Mouse (Mus musculus) midbrain, postnatal 0 days (tissue): Measurements from ENCODE around the gene Cntn4. TPM values are rescaled to one million over a fixed set of nuclear protein-coding genes. Genes with fewer than 3 reads are reported as not detected.

ENCODE experiments used
- ATAC-seq: fragments of 200-750 bp; cut with Nextera tagmentation; 2 replicates; pipeline ENCODE4 v1.8.0; 2017; ENCODE audit warnings: moderate number of reproducible peaks, mild to moderate bottlenecking, moderate TSS enrichment, moderate library complexity; ENCODE audit not compliant: low FRiP score
- DNase-seq: peaks from one replicate; pipeline ENCODE4 v3.0.0-alpha.2; 2015; ENCODE audit warnings: low spot score
- H3K27ac ChIP-seq: fragments of 300-500 bp; sonication (generic); 2 replicates; pipeline ENCODE4 v1.5.1; 2014; ENCODE audit warnings: low read depth, mild to moderate bottlenecking, low read length, mixed read lengths
- H3K27me3 ChIP-seq: fragments of 300-500 bp; sonication (generic); 2 replicates; pipeline ENCODE4 v1.6.1; 2014; ENCODE audit warnings: low read length, control low read depth, mixed read lengths; ENCODE audit not compliant: insufficient read depth
- H3K36me3 ChIP-seq: fragments of 300-500 bp; sonication (generic); 2 replicates; pipeline ENCODE4 v1.6.1; 2014; ENCODE audit warnings: low read length, control low read depth, mixed read lengths; ENCODE audit not compliant: insufficient read depth
- H3K4me1 ChIP-seq: fragments of 300-500 bp; sonication (generic); 2 replicates; pipeline ENCODE4 v1.6.1; 2014; ENCODE audit warnings: mild to moderate bottlenecking, control low read depth, antibody characterized with exemption, low read length, mixed read lengths; ENCODE audit not compliant: insufficient read depth
- H3K4me2 ChIP-seq: fragments of 300-500 bp; sonication (generic); 2 replicates; pipeline ENCODE4 v1.6.1; 2014; ENCODE audit warnings: low read depth, mild to moderate bottlenecking, low read length, mixed read lengths; ENCODE audit not compliant: poor library complexity, severe bottlenecking
- H3K4me3 ChIP-seq: fragments of 300-500 bp; sonication (generic); 2 replicates; pipeline ENCODE4 v1.5.1; 2014; ENCODE audit warnings: low read depth, mild to moderate bottlenecking, low read length, moderate library complexity
- H3K9ac ChIP-seq: fragments of 300-500 bp; sonication (generic); replicated peaks from 2 replicates; pipeline ENCODE4 v1.6.1; 2014; ENCODE audit warnings: mild to moderate bottlenecking, low read length, moderate library complexity, mixed read lengths; ENCODE audit not compliant: poor library complexity, severe bottlenecking
- H3K9me3 ChIP-seq: fragments of 300-500 bp; sonication (generic); 2 replicates; pipeline ENCODE4 v1.6.1; 2016; ENCODE audit warnings: low read length, control low read depth
- CTCF ChIP-seq: IDR thresholded peaks from 2 replicates; pipeline ENCODE4 v1.5.1; 2016; ENCODE audit warnings: antibody characterized with exemption, mild to moderate bottlenecking
- WGBS: fragments of 180-500 bp; shearing (Covaris S2); extraction: QIAGEN DNeasy Blood & Tissue Kit; methylation state at CpG from one replicate; pipeline ENCODE4 v1.1.7; 2014; 5-methylcytosine and 5-hydroxymethylcytosine counted together
- polyA plus RNA-seq: library from polyadenylated mRNA; unstranded; fragments of >200 nt; fragmentation: Nextera tagmentation; extraction: Ambion mirVana; gene quantifications from 2 replicates; pipeline ENCODE4 v1.2.1, GENCODE M21; 2015
- total RNA-seq: library from RNA; depleted of rRNA; stranded (reverse); fragments of >200 nt; gene quantifications from 2 replicates; pipeline ENCODE4 v1.2.3, GENCODE M21; 2014

Cntn4 gene
- total and polyA plus RNA-seq, 2 experiments from 2014 or later: 22.3 to 28.5 TPM

- DNase-seq (peak; percentile 64), ATAC-seq (peak; percentile 70)
- H3K27ac ChIP-seq: peak overlapping the region; percentile 57
- peak overlapping the region; percentile 38 for H3K4me3 ChIP-seq
- H3K27me3 ChIP-seq: no peaks in the 10 kb centered on the region
- WGBS: 7% methylated on average over 15 of the region's 15 CpGs
- peak overlapping the region; percentile 72 for H3K4me2 ChIP-seq
- TF ChIP-seq CTCF: no peak
- H3K9me3 ChIP-seq: no peaks in the 10 kb centered on the region
- H3K9ac ChIP-seq: peak overlapping the region; percentile 52
- no peaks in the 10 kb centered on the region for H3K36me3 ChIP-seq
- peaks cover 3% of the 10 kb centered on the region; the same call in 1 of the 2 replicates for H3K4me1 ChIP-seq
Observed at GRCm38 (mm10) chr6:106118523-106119081, 441.1 kb downstream of the Cntn4 start.

DNA sequence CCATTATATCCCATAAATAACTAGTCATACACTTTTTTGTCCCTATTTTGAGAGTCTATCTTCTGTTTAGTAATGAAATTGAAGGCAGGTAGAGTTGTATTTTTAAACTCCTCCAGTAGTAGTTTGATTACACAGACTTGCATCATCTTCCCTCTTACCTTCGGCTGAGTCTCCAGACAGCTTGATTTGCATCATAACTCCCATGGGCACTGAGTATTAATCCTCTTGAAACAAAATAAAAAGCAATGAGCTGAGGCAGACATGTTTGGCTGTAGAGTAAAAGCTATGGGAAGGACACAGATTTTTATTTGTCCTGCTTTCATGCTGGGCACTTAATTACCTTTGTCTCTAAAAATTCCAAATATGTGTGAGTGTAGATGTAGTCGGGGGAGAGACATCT, 476.1 kb downstream of the Cntn4 start:
- DNase-seq (no peak), ATAC-seq (no peak)
- Histone ChIP-seq H3K36me3 (no peaks in the 10 kb centered on the region), H3K27me3 (no peaks in the 10 kb centered on the region), H3K9ac (no peak overlapping the region), H3K4me2 (no peak overlapping the region), H3K4me3 (no peak overlapping the region), H3K4me1 (no peaks in the 10 kb centered on the region; the same call in 1 of the 2 replicates), H3K27ac (no peak overlapping the region), H3K9me3 (no peaks in the 10 kb centered on the region)
- WGBS: 40% methylated on average over 2 of the region's 2 CpGs
- TF ChIP-seq CTCF: no peak

- ATAC-seq: peak; percentile 47; the same call in 1 of the 2 replicates
Observed at GRCm38 (mm10) chr6:106155362-106155761, 477.9 kb downstream of the Cntn4 start.

GRCm38 (mm10) chr6:106177546-106177945, 500.1 kb downstream of the Cntn4 start:
- DNase-seq (peak; percentile 28), ATAC-seq (no peak)
- no peaks in the 10 kb centered on the region for H3K36me3 ChIP-seq
- TF ChIP-seq CTCF: no peak
- H3K4me2 ChIP-seq: no peak overlapping the region
- no peak overlapping the region for H3K27ac ChIP-seq
- H3K4me3 ChIP-seq: no peak overlapping the region
- 91% methylated on average over 5 of the region's 5 CpGs for WGBS
- no peak overlapping the region for H3K9ac ChIP-seq
- no peaks in the 10 kb centered on the region for H3K27me3 ChIP-seq
- H3K9me3 ChIP-seq: no peaks in the 10 kb centered on the region
- no peaks in the 10 kb centered on the region for H3K4me1 ChIP-seq

More at GRCm38 (mm10) chr6:106155362-106155761, 477.9 kb downstream of the Cntn4 start:
- Histone ChIP-seq H3K36me3 (no peaks in the 10 kb centered on the region), H3K4me3 (no peak overlapping the region), H3K27me3 (no peaks in the 10 kb centered on the region), H3K4me2 (no peak overlapping the region), H3K27ac (no peak overlapping the region), H3K4me1 (no peaks in the 10 kb centered on the region; the same call in 1 of the 2 replicates), H3K9me3 (no peaks in the 10 kb centered on the region), H3K9ac (no peak overlapping the region)
- TF ChIP-seq CTCF: no peak
- WGBS: 82% methylated on average over 3 of the region's 3 CpGs
- DNase-seq: no peak

DNA sequence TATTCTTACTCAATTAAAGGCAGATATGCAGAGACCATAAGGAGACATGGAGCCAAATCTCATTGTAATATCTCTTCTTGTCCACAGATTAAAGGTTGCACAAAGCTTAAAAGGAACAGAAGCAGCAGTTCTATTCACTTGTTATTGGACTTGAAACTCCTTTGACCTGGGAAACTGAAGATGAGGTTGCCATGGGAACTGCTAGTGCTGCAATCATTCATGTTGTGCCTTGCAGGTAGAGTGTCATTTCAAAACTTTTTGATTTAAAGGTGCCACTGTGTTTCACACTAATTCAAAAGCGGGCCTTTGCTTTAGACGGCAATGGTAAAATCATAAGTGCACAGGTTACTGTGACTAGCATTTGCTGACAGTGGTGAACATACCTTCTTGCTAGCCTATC, 504.1 kb downstream of the Cntn4 start:
- Histone ChIP-seq H3K4me3 (no peak overlapping the region), H3K4me1 (no peaks in the 10 kb centered on the region), H3K9ac (no peak overlapping the region), H3K27ac (peak overlapping the region; percentile 43), H3K4me2 (no peak overlapping the region), H3K27me3 (no peaks in the 10 kb centered on the region), H3K9me3 (no peaks in the 10 kb centered on the region), H3K36me3 (no peaks in the 10 kb centered on the region)
- 0 out of 2 replicates have a peak, but pooled peaks have one; percentile 27 for ATAC-seq
- TF ChIP-seq CTCF: no peak
- peak; percentile 10 for DNase-seq
- WGBS: 61% methylated on average over 2 of the region's 2 CpGs

GRCm38 (mm10) chr6:106200974-106201373, 523.5 kb downstream of the Cntn4 start:
- DNase-seq: no peak
- Histone ChIP-seq H3K36me3 (no peaks in the 10 kb centered on the region), H3K9ac (no peak overlapping the region), H3K4me1 (no peaks in the 10 kb centered on the region), H3K9me3 (no peaks in the 10 kb centered on the region), H3K4me2 (no peak overlapping the region), H3K27ac (no peak overlapping the region), H3K4me3 (no peak overlapping the region), H3K27me3 (no peaks in the 10 kb centered on the region)
- TF ChIP-seq CTCF: no peak
- WGBS: 97% methylated on average over 1 of the region's 1 CpGs
- ATAC-seq: no peak
